Mouse (Mus musculus): ENCODE results near the gene Rmdn3. TPM values are rescaled to one million over a fixed set of nuclear protein-coding genes. Genes with fewer than 3 reads are reported as not detected.

Rmdn3 gene
- polyA plus RNA-seq, 1 experiment from 2014 or later = 49.9 TPM

- no peaks in the 10 kb centered on the region for H3K27me3 ChIP-seq (ENCODE audit: control insufficient read depth, insufficient read depth, low read length)
- no peak overlapping the region for H3K27ac ChIP-seq (ENCODE audit: low read depth, low read length)
- no peaks in the 10 kb centered on the region for H3K9me3 ChIP-seq (ENCODE audit: control insufficient read depth, low read length)
- ATAC-seq (ENCODE audit: insufficient read depth, low FRiP score, low TSS enrichment) = no peak
- H3K4me2 ChIP-seq (ENCODE audit: low read depth) = no peak overlapping the region
- H3K4me3 ChIP-seq (ENCODE audit: low read depth, low read length) = no peak overlapping the region
- no peaks in the 10 kb centered on the region for H3K36me3 ChIP-seq (ENCODE audit: control insufficient read depth, insufficient read depth, low read length)
- DNase-seq (ENCODE audit: low spot score) = no peak
- H3K9ac ChIP-seq (ENCODE audit: low read length) = no peak overlapping the region
- H3K4me1 ChIP-seq (ENCODE audit: control insufficient read depth, insufficient read depth, low read length) = no peaks in the 10 kb centered on the region
These were observed 55.3 kb downstream of the Rmdn3 start for GRCm38 (mm10) chr2:119101552-119101951.

Other genes starting within 250 kb of the Rmdn3 start
- gene Chst14, start 230.5 kb downstream of the Rmdn3 start, polyA plus RNA-seq (2014; fragmentation: Nextera tagmentation; extraction: Ambion mirVana) = 23.4 and 26.0 TPM in 2 replicates
- gene Ccdc32, start 127.6 kb downstream of the Rmdn3 start, polyA plus RNA-seq (2014; fragmentation: Nextera tagmentation; extraction: Ambion mirVana) = 22.2 and 27.7 TPM in 2 replicates
- gene Rpusd2, start 122.2 kb downstream of the Rmdn3 start, polyA plus RNA-seq (2014; fragmentation: Nextera tagmentation; extraction: Ambion mirVana) = 5.7 and 7.0 TPM in 2 replicates
- gene Knl1, start 109.9 kb downstream of the Rmdn3 start, polyA plus RNA-seq (2014; fragmentation: Nextera tagmentation; extraction: Ambion mirVana) = 33.2 and 36.0 TPM in 2 replicates
- 56.9 and 61.4 TPM in 2 replicates for gene Rad51, start 44.2 kb downstream of the Rmdn3 start, polyA plus RNA-seq (2014; fragmentation: Nextera tagmentation; extraction: Ambion mirVana)
- 3.2 and 3.7 TPM in 2 replicates for gene Gchfr, start 10.7 kb upstream of the Rmdn3 start, polyA plus RNA-seq (2014; fragmentation: Nextera tagmentation; extraction: Ambion mirVana)
- 0.17 and 0.20 TPM in 2 replicates for gene Gm14137, start 17.5 kb upstream of the Rmdn3 start, polyA plus RNA-seq (2014; fragmentation: Nextera tagmentation; extraction: Ambion mirVana)
- 43.0 and 52.5 TPM in 2 replicates for gene Zfyve19, start 51.6 kb upstream of the Rmdn3 start, polyA plus RNA-seq (2014; fragmentation: Nextera tagmentation; extraction: Ambion mirVana)
- gene Dnajc17, start 51.8 kb upstream of the Rmdn3 start, polyA plus RNA-seq (2014; fragmentation: Nextera tagmentation; extraction: Ambion mirVana) = 19.4 and 20.3 TPM in 2 replicates
- not detected in 2 replicates for gene Ppp1r14d, start 72.9 kb upstream of the Rmdn3 start, polyA plus RNA-seq (2014; fragmentation: Nextera tagmentation; extraction: Ambion mirVana)
- gene Spint1, start 80.3 kb upstream of the Rmdn3 start, polyA plus RNA-seq (2014; fragmentation: Nextera tagmentation; extraction: Ambion mirVana) = 2.7 and 2.8 TPM in 2 replicates
- 2.3 and 2.4 TPM in 2 replicates for gene Rhov, start 114.2 kb upstream of the Rmdn3 start, polyA plus RNA-seq (2014; fragmentation: Nextera tagmentation; extraction: Ambion mirVana)
- gene Vps18, start 131.7 kb upstream of the Rmdn3 start, polyA plus RNA-seq (2014; fragmentation: Nextera tagmentation; extraction: Ambion mirVana) = 17.4 and 17.8 TPM in 2 replicates
- gene Dll4, start 168.8 kb upstream of the Rmdn3 start, polyA plus RNA-seq (2014; fragmentation: Nextera tagmentation; extraction: Ambion mirVana) = 3.1 and 3.8 TPM in 2 replicates
- gene Chac1, start 194.2 kb upstream of the Rmdn3 start, polyA plus RNA-seq (2014; fragmentation: Nextera tagmentation; extraction: Ambion mirVana) = 0.95 and 1.3 TPM in 2 replicates